Mouse (Mus musculus) cerebellum, postnatal 36 days (tissue): ENCODE data around the gene Usp30.

Source experiments
- DNase-seq, 2 experiments: peaks; one replicate each; pipeline ENCODE4 v3.0.0; 2021 to 2022; ENCODE audit warnings: mixed read lengths in 2 of 2

The Usp30 gene

DNA sequence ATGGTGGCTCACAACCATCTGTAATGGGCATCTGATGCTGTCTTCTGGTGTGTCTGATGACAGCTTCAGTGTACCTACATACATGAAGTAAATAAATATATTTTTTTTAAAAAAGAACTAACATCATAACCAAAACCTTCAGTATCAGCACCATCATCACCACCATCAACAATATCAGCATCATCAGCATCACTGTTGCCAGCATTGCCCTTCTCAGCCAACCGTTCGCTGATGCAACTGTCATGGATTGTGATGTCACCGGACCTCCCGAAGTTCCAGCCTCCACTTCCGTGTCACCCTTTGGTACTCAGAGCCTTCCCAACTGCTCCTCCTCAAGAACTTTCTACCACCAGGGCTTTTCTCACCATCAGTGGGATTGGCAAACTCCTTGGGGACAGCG is at the start of gene Usp30:
Gene Usp30 (plus strand): TSS at position 301 of the 400 bp plus-strand sequence.
- DNase-seq: no peak

- DNase-seq: no peak
Measured at GRCm38 (mm10) chr5:114024390-114024789, 40.9 kb upstream of the Usp30 start.

- no peak for DNase-seq
Measured at GRCm38 (mm10) chr5:114024885-114025284, 40.4 kb upstream of the Usp30 start.

DNA sequence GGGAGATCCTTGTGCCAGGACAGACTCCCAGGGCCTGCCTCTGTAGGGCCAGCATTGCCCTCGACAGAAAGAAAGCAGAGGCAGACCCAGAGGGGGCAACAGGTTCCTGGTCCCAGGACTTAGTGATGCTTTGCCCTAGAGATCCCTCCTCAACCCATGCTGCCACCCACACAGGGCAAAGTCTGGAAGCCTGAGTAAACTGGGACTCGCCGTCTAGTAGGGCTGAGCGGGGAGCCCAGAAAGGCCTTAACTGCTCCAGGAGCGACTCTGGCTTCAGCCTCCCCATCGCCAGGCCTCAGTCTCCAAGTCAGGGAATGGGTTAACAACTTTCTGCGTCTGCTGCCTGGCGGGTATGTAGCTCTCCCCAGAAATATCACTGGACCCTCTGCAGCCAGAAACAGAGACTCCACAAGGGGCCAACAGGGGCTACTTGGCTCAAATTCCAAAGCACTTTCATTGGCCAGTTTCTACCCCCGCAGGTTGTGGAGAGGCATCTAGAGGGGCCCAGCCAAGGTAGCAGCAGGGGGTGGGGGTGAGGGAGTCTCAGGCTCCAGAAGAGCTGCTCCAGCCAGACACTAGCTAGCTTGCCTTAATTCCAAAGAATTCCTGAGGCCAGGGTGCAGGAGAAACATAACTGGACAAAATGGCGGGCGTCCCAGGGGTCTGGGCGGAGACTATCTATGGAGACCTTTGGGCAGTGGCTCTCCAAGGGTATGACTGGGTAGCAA is 37.9 kb upstream of the Usp30 start:
- DNase-seq: peak in 1 of 2 experiments; percentile 30

DNA sequence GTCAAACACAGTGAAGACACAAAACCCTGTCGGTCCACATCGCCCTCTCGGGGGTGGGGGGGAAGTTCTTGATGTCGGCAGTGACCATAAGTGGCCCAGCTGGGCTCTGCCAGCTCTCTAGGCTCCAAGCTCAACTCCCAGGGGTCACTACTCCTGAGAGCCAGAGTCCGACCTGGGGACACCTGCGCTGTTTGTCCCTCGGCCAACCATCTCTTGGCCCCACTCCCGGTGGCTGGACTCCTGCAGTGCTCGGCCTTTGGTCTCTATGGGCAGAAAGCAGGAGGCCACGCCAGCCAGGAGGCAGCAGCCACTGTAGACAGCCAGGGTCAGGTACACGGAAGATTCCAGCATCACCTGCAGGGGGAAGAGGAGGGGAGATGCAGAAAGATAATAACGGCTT is 37.1 kb upstream of the Usp30 start:
- peak; percentile 73 to 77 for DNase-seq

DNA sequence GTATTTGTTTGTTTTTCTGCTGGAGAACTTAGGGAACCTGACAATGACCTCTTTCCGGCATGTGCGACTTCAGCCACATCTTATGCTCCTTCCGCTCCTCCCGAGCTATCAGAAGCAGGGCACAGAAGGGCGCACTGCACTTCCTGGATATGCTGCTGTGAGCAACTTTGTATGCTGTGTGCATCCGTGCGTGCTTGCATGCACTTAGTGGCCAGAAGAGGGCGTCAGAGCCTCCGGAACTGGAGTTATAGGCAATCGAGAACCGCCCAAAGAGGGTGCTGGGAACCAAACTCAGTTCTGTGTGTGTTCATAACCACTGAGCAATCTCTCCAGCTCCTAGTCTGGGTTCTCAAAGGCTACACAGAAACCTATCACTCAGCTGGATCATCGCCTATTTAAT is 34.6 kb upstream of the Usp30 start:
- DNase-seq: no peak

- no peak for DNase-seq
Measured at GRCm38 (mm10) chr5:114032161-114032763, 33.0 kb upstream of the Usp30 start.

DNA sequence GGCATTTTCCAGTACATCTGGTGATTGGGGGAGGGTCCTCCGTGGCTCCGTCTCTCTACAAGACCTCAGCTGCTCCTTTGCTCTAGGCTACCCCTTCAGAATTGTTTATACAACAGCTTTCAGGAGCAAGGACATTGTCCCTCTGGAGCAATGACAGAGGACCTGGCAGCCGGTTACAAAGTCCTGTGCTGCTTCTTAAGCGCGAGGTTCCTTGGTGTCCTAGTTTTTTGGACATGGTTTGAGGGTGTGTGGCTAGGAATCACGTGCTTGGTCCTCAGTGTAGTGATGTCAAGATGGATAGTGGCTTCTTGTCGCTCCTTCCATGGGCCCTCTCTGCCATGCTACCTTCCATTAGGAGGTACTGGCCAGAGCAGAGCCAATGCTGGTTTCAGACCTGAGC is 30.9 kb upstream of the Usp30 start:
- no peak for DNase-seq

- DNase-seq: peak; percentile 48 to 51
Measured at GRCm38 (mm10) chr5:114035111-114035510, 30.1 kb upstream of the Usp30 start.

DNA sequence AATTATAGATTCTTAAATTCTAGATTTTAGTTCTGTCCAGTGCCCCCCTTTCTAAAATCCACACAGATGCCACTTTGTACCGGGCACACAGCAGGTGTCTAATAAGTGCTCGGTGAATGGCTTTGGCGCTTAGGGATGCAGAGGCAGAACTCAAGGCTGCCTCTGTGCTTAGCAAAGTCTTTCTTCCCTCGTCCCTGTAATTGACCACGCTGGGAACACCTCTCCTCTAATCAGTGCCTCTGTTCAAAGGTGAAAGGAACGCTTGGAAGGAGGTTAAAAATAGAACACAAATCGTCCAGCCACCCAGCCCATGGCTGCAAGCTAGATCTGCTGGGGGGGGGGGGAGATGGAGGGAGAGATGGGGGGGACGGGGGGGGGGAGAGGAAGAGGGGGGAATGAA is 24.8 kb upstream of the Usp30 start:
- no peak for DNase-seq

GRCm38 (mm10) chr5:114040911-114041310 is 24.4 kb upstream of the Usp30 start:
- DNase-seq: no peak

- no peak for DNase-seq
Measured at GRCm38 (mm10) chr5:114041327-114041930, 23.8 kb upstream of the Usp30 start.

- no peak for DNase-seq
Measured at GRCm38 (mm10) chr5:114043800-114044199, 21.5 kb upstream of the Usp30 start.

DNA sequence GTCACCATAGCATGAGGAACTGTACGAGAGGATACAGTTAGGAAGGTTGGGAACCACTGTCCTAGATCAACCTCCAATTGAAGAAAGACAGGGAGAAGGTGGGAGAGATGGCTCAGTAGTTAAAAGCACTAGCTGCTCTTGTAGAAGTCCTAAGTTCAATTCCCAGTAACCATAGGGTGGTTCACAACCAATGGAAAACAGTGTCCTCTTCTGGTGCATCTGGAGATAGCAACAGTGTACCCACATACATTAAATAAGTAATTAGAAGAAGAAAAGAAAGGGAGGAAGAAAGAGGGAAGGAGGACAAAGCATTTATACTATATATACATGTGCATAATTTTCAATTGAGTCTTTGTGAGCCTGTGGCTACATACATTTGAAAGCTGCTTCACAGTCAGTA is 20.1 kb upstream of the Usp30 start:
- no peak for DNase-seq

GRCm38 (mm10) chr5:114046151-114046550 is 19.1 kb upstream of the Usp30 start:
- no peak for DNase-seq

GRCm38 (mm10) chr5:114046604-114047003 is 18.7 kb upstream of the Usp30 start:
- no peak for DNase-seq

- DNase-seq: no peak
Measured at GRCm38 (mm10) chr5:114047182-114047581, 18.1 kb upstream of the Usp30 start.

DNA sequence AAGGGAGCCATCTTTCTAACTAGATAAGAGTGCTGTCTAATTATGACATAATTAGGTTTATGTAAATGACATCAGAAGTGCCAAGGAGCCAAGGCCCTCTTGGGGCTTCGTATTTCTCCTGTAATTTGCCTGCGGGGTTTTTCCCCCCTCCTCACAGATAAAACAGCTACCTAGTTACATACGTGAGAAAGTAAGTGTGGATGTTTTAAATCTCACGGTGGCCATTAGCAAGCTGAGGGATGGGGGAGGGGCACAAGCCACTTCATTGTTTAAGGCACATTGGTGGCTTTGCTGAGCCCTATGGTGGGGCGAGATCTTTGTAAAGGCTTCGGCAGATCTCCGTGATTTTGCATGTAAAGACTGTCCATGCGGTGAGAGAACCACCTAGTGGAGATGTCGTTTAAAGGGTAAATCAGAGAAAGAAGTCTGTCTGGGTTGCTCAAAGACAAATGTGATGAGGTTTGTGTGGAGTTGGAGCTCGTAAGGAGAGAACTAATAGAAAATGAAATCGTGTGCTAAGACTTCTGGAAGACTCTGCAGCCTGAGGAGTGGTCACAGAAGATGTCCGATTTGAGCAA is 16.4 kb upstream of the Usp30 start:
- no peak for DNase-seq

- DNase-seq: peak; percentile 71 to 72
Measured at GRCm38 (mm10) chr5:114052246-114052761, 13.0 kb upstream of the Usp30 start.

GRCm38 (mm10) chr5:114057129-114057731 is 8.0 kb upstream of the Usp30 start:
- peak in 1 of 2 experiments; percentile 27 for DNase-seq

- no peak for DNase-seq
Measured at GRCm38 (mm10) chr5:114061675-114062074, 3.6 kb upstream of the Usp30 start.

DNA sequence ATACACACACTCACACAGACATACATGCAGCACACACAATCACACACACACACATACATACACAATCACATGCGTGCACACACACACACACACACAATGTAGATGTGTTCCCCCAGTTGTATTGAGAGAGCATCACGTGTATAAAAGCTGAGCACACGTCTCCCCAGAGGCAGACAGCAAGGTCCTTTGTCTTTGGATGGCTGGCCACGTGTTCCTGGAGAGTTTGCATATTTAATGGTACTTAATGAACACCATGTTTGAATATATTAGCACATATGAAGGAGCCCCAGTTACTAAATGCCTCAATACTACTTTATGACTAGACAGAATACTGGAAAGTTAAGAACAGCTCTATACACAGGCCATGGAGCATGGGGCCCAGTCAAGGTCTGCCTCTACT is 1.3 kb upstream of the Usp30 start:
- no peak for DNase-seq

GRCm38 (mm10) chr5:114066601-114067000 is 1.3 kb downstream of the Usp30 start:
- DNase-seq: no peak
